In genomic region chr5:29861522-29861921, GRCm38 (mm10) we compare ENCODE assay signal across 19 mouse cellular contexts.
A peak's percentile ranks its signal among the peaks of the same experiment; 100 is the strongest.
DNase-seq lines count a peak whose midpoint lies in the region; ATAC-seq and TF ChIP-seq lines count a peak whose summit lies in the region.
"Had no signal": no experiment of that assay in that cellular context is flagged by ENCODE, and none has a peak within 500 bp of the region (broad histone marks: within the 10 kb centered on the region; RNA-seq: fewer than 3 reads in every experiment).

No protein-coding gene starts in this region.

- H3K79me2 ChIP-seq in liver, adult 2 months (ENCODE audit: control insufficient read depth, insufficient read depth, low read length): no peaks in the 10 kb centered on the region

- H3K4me1 ChIP-seq in liver, adult 2 months (ENCODE audit: control insufficient read depth, insufficient read depth, low read length): no peaks in the 10 kb centered on the region
- H3K4me1 ChIP-seq in liver, postnatal 0 days (ENCODE audit: insufficient read depth): 0 out of 2 replicates have a peak, but pooled peaks cover 3% of the 10 kb centered on the region
- no peaks in the 10 kb centered on the region for H3K4me1 ChIP-seq in midbrain, embryonic 14.5 days (ENCODE audit: control insufficient read depth, insufficient read depth, low read length)
- H3K4me1 ChIP-seq: embryonic facial prominence, embryonic 10.5 days; liver, embryonic 12.5 days had no signal

- H3K27me3 ChIP-seq in liver, adult 2 months (ENCODE audit: control insufficient read depth, insufficient read depth, low read length): no peaks in the 10 kb centered on the region; the same call in 1 of the 2 replicates
- no peaks in the 10 kb centered on the region for H3K27me3 ChIP-seq in liver, postnatal 0 days (ENCODE audit: insufficient read depth, low read length)
- H3K27me3 ChIP-seq in midbrain, embryonic 14.5 days (ENCODE audit: control insufficient read depth, insufficient read depth, low read length): no peaks in the 10 kb centered on the region

- H3K9ac ChIP-seq in liver, adult 2 months (ENCODE audit: low read depth, low read length): no peak overlapping the region
- H3K9ac ChIP-seq in liver, postnatal 0 days (replicated peaks): no peak overlapping the region
- H3K9ac ChIP-seq in midbrain, embryonic 14.5 days (replicated peaks; ENCODE audit: low read length): no peak overlapping the region
- H3K9ac ChIP-seq: liver, embryonic 12.5 days had no signal

- H3K4me2 ChIP-seq in liver, postnatal 0 days (ENCODE audit: low read depth, low read length): no peak overlapping the region
- H3K4me2 ChIP-seq in midbrain, embryonic 14.5 days (ENCODE audit: low read length): no peak overlapping the region
- H3K4me2 ChIP-seq: liver, embryonic 12.5 days; midbrain, embryonic 11.5 days had no signal

- no peak overlapping the region for H3K4me3 ChIP-seq in liver, adult 2 months (ENCODE audit: insufficient read depth, low read depth, low read length)
- no peak overlapping the region for H3K4me3 ChIP-seq in liver, postnatal 0 days (ENCODE audit: low read depth, low read length)
- H3K4me3 ChIP-seq in midbrain, embryonic 14.5 days (replicated peaks; ENCODE audit: low read depth, low read length): no peak overlapping the region
- H3K4me3 ChIP-seq: embryonic facial prominence, embryonic 10.5 days; erythroblast, embryonic 14.5 days; left cerebral cortex, adult 2 months; liver, embryonic 12.5 days had no signal

- no peaks in the 10 kb centered on the region for H3K9me3 ChIP-seq in liver, postnatal 0 days (ENCODE audit: low read length)
- H3K9me3 ChIP-seq in midbrain, embryonic 14.5 days (ENCODE audit: control insufficient read depth, low read length): no peaks in the 10 kb centered on the region
- H3K9me3 ChIP-seq: embryonic facial prominence, embryonic 10.5 days; G1E; liver, embryonic 12.5 days had no signal

- no peak for ATAC-seq in liver, postnatal 0 days
- peak; percentile 65 for ATAC-seq in granulocyte monocyte progenitor cell, adult 5-6 weeks (replicated peaks; ENCODE audit: poor library complexity, severe bottlenecking)
- ATAC-seq in megakaryocyte, adult 5-6 weeks (ENCODE audit: poor library complexity, severe bottlenecking): peak; percentile 30; the same call in 1 of the 2 replicates
- no peak for ATAC-seq in midbrain, embryonic 14.5 days (ENCODE audit: low FRiP score, low TSS enrichment)
- ATAC-seq: CD4-positive, CD25-positive, alpha-beta regulatory T cell, adult 4 months; liver, embryonic 12.5 days had no signal

- TF ChIP-seq POLR2A in liver, adult 2 months (IDR thresholded peaks at IDR 0.05; ENCODE audit: extremely low read depth, insufficient read depth, low read length): no peak

- no peak overlapping the region for H3K27ac ChIP-seq in liver, adult 2 months (replicated peaks; ENCODE audit: insufficient read depth, low read depth, low read length)
- H3K27ac ChIP-seq in liver, postnatal 0 days (ENCODE audit: low read depth): no peak overlapping the region
- no peak overlapping the region for H3K27ac ChIP-seq in midbrain, embryonic 14.5 days (replicated peaks; ENCODE audit: low read depth, low read length)
- H3K27ac ChIP-seq: embryonic facial prominence, embryonic 10.5 days; left cerebral cortex, adult 2 months; liver, embryonic 12.5 days had no signal

- no peak for TF ChIP-seq EP300 in liver, postnatal 0 days (IDR thresholded peaks at IDR 0.05; ENCODE audit: low read depth)

- no peak for TF ChIP-seq CTCF in liver, adult 2 months (IDR thresholded peaks at IDR 0.05; ENCODE audit: low read depth, low read length)
- TF ChIP-seq CTCF in liver, postnatal 0 days (IDR thresholded peaks at IDR 0.05; ENCODE audit: low read depth): no peak

- WGBS in liver, adult 2 months: 75% methylated on average over 3 of the region's 3 CpGs
- 61% methylated on average over 3 of the region's 3 CpGs for WGBS in liver, postnatal 0 days (ENCODE audit: insufficient replicate concordance)
- WGBS in midbrain, embryonic 14.5 days: 84% methylated on average over 3 of the region's 3 CpGs

- no peaks in the 10 kb centered on the region for H3K36me3 ChIP-seq in liver, adult 2 months (ENCODE audit: control insufficient read depth, insufficient read depth, low read length)
- no peaks in the 10 kb centered on the region for H3K36me3 ChIP-seq in liver, postnatal 0 days (replicated peaks; ENCODE audit: insufficient read depth, low read length)
- no peaks in the 10 kb centered on the region for H3K36me3 ChIP-seq in midbrain, embryonic 14.5 days (ENCODE audit: control insufficient read depth, insufficient read depth, low read length)
- H3K36me3 ChIP-seq: embryonic facial prominence, embryonic 10.5 days; G1E; liver, embryonic 12.5 days had no signal

- DNase-seq in liver, adult 2 months (ENCODE audit: extremely low read depth, low read depth, low spot score): peak; percentile 6
- DNase-seq in liver, postnatal 0 days: no peak
- peak; percentile 70 for DNase-seq in Muller cell, postnatal 12 days (ENCODE audit: inconsistent ontology term)
- DNase-seq in midbrain, embryonic 14.5 days: no peak
- DNase-seq in kidney, adult 18-20 months: no peak
- no peak for DNase-seq in layer of hippocampus, postnatal 36 days
- DNase-seq: cerebellum, adult 9-10 months; kidney, adult 8-10 months; kidney, postnatal 36 days; thymus, postnatal 36 days had no signal

Comparison
In these comparisons a context has a peak if more than half of its experiments do, and no peak if none do; other contexts are left out.
1. DNase-seq: peak in liver, adult 2 months (single experiment) and Muller cell, postnatal 12 days (single experiment); none in liver, postnatal 0 days (single experiment), midbrain, embryonic 14.5 days (single experiment), kidney, adult 18-20 months (single experiment) and layer of hippocampus, postnatal 36 days (0 of 2).
2. ATAC-seq: peak in granulocyte monocyte progenitor cell, adult 5-6 weeks (single experiment) and megakaryocyte, adult 5-6 weeks (single experiment); none in liver, postnatal 0 days (single experiment) and midbrain, embryonic 14.5 days (single experiment).